Mouse (Mus musculus): Measurements from ENCODE around the gene Cxadr. TPM values are rescaled to one million over a fixed set of nuclear protein-coding genes. Genes with fewer than 3 reads are reported as not detected.
A peak's percentile ranks its signal among the peaks of the same experiment; 100 is the strongest.

The Cxadr gene
- polyA plus RNA-seq, 1 experiment from 2014 or later = 24.1 TPM

GRCm38 (mm10) chr16:78280093-78280881, 21.0 kb upstream of the Cxadr start:
- ATAC-seq (ENCODE audit: insufficient number of reproducible peaks, insufficient read depth, low FRiP score, low TSS enrichment, low read depth) = no peak; the same call in 1 of the 2 replicates
- H3K9me3 ChIP-seq = no peaks in the 10 kb centered on the region
- no peak overlapping the region for H3K27ac ChIP-seq
- no peak overlapping the region for H3K9ac ChIP-seq
- no peaks in the 10 kb centered on the region for H3K4me1 ChIP-seq
- WGBS = 82% methylated on average over 5 of the region's 5 CpGs
- no peak overlapping the region for H3K4me3 ChIP-seq
- no peak overlapping the region for H3K4me2 ChIP-seq
- no peaks in the 10 kb centered on the region for H3K27me3 ChIP-seq
- H3K36me3 ChIP-seq = no peaks in the 10 kb centered on the region

- 75% methylated on average over 5 of the region's 5 CpGs for WGBS
- ATAC-seq (ENCODE audit: insufficient number of reproducible peaks, insufficient read depth, low FRiP score, low TSS enrichment, low read depth) = no peak
- no peak overlapping the region for H3K4me2 ChIP-seq
Observed at GRCm38 (mm10) chr16:78283231-78283630, 18.1 kb upstream of the Cxadr start.

GRCm38 (mm10) chr16:78294051-78294450, 7.2 kb upstream of the Cxadr start:
- Histone ChIP-seq H3K4me1 (peaks cover 8% of the 10 kb centered on the region), H3K36me3 (no peaks in the 10 kb centered on the region), H3K9ac (no peak overlapping the region), H3K9me3 (no peaks in the 10 kb centered on the region), H3K4me3 (no peak overlapping the region), H3K4me2 (no peak overlapping the region), H3K27me3 (no peaks in the 10 kb centered on the region), H3K27ac (no peak overlapping the region)
- 75% methylated on average over 1 of the region's 1 CpGs for WGBS
- no peak for ATAC-seq (ENCODE audit: insufficient number of reproducible peaks, insufficient read depth, low FRiP score, low TSS enrichment, low read depth)

More at GRCm38 (mm10) chr16:78283231-78283630, 18.1 kb upstream of the Cxadr start:
- Histone ChIP-seq H3K9me3 (no peaks in the 10 kb centered on the region), H3K9ac (no peak overlapping the region), H3K4me1 (no peaks in the 10 kb centered on the region), H3K4me3 (no peak overlapping the region), H3K36me3 (no peaks in the 10 kb centered on the region), H3K27ac (no peak overlapping the region), H3K27me3 (no peaks in the 10 kb centered on the region)

GRCm38 (mm10) chr16:78294606-78295275, 6.5 kb upstream of the Cxadr start:
- Histone ChIP-seq H3K27me3 (no peaks in the 10 kb centered on the region; the same call in 1 of the 2 replicates), H3K4me2 (no peak overlapping the region), H3K9me3 (no peaks in the 10 kb centered on the region), H3K9ac (no peak overlapping the region), H3K36me3 (no peaks in the 10 kb centered on the region), H3K4me3 (no peak overlapping the region), H3K27ac (no peak overlapping the region), H3K4me1 (peaks cover 8% of the 10 kb centered on the region)
- no peak for ATAC-seq (ENCODE audit: insufficient number of reproducible peaks, insufficient read depth, low FRiP score, low TSS enrichment, low read depth)
- 31% methylated on average over 5 of the region's 5 CpGs for WGBS

- peaks cover 8% of the 10 kb centered on the region for H3K4me1 ChIP-seq
- H3K9me3 ChIP-seq = no peaks in the 10 kb centered on the region
- no peak overlapping the region for H3K27ac ChIP-seq
- WGBS = 41% methylated on average over 4 of the region's 4 CpGs
- no peak overlapping the region for H3K9ac ChIP-seq
- H3K4me3 ChIP-seq = no peak overlapping the region
- H3K27me3 ChIP-seq = no peaks in the 10 kb centered on the region; the same call in 1 of the 2 replicates
- ATAC-seq (ENCODE audit: insufficient number of reproducible peaks, insufficient read depth, low FRiP score, low TSS enrichment, low read depth) = no peak
- H3K36me3 ChIP-seq = no peaks in the 10 kb centered on the region
- no peak overlapping the region for H3K4me2 ChIP-seq
Observed at GRCm38 (mm10) chr16:78295601-78296000, 5.7 kb upstream of the Cxadr start.

- Histone ChIP-seq H3K27ac (no peak overlapping the region), H3K9me3 (no peaks in the 10 kb centered on the region), H3K4me1 (peaks cover 13% of the 10 kb centered on the region), H3K4me2 (no peak overlapping the region), H3K27me3 (no peaks in the 10 kb centered on the region; the same call in 1 of the 2 replicates), H3K4me3 (no peak overlapping the region), H3K9ac (no peak overlapping the region), H3K36me3 (no peaks in the 10 kb centered on the region)
- WGBS = 56% methylated on average over 9 of the region's 9 CpGs
- ATAC-seq (ENCODE audit: insufficient number of reproducible peaks, insufficient read depth, low FRiP score, low TSS enrichment, low read depth) = no peak
Observed at GRCm38 (mm10) chr16:78296114-78296513, 5.2 kb upstream of the Cxadr start.

GRCm38 (mm10) chr16:78301831-78302677, 765 bp downstream of the Cxadr start:
- Histone ChIP-seq H3K4me2 (peak overlapping the region; percentile 82), H3K4me3 (peak overlapping the region; percentile 83), H3K27me3 (no peaks in the 10 kb centered on the region; the same call in 1 of the 2 replicates), H3K27ac (peak overlapping the region; percentile 78), H3K9me3 (no peaks in the 10 kb centered on the region), H3K4me1 (peaks cover 18% of the 10 kb centered on the region), H3K9ac (peak overlapping the region; percentile 83), H3K36me3 (no peaks in the 10 kb centered on the region)
- WGBS = under 1% methylated on average over 65 of the region's 65 CpGs
- ATAC-seq (ENCODE audit: insufficient number of reproducible peaks, insufficient read depth, low FRiP score, low TSS enrichment, low read depth) = peak; percentile 66

GRCm38 (mm10) chr16:78302678-78303050, 1.4 kb downstream of the Cxadr start:
- Histone ChIP-seq H3K9me3 (no peaks in the 10 kb centered on the region), H3K36me3 (no peaks in the 10 kb centered on the region), H3K4me1 (peaks cover 18% of the 10 kb centered on the region), H3K4me3 (peak overlapping the region; percentile 83), H3K27ac (no peak overlapping the region), H3K9ac (peak overlapping the region; percentile 83), H3K27me3 (no peaks in the 10 kb centered on the region; the same call in 1 of the 2 replicates), H3K4me2 (peak overlapping the region; percentile 82)
- no peak for ATAC-seq (ENCODE audit: insufficient number of reproducible peaks, insufficient read depth, low FRiP score, low TSS enrichment, low read depth)
- 5% methylated on average over 10 of the region's 10 CpGs for whole genome bisulfite sequencing

GRCm38 (mm10) chr16:78305606-78306100, 4.4 kb downstream of the Cxadr start:
- WGBS = 85% methylated on average over 12 of the region's 12 CpGs
- ATAC-seq (ENCODE audit: insufficient number of reproducible peaks, insufficient read depth, low FRiP score, low TSS enrichment, low read depth) = no peak

GRCm38 (mm10) chr16:78306606-78307005, 5.3 kb downstream of the Cxadr start:
- Histone ChIP-seq H3K27ac (no peak overlapping the region), H3K36me3 (no peaks in the 10 kb centered on the region), H3K4me1 (peaks cover 15% of the 10 kb centered on the region), H3K4me3 (no peak overlapping the region), H3K4me2 (no peak overlapping the region), H3K9me3 (no peaks in the 10 kb centered on the region), H3K27me3 (no peaks in the 10 kb centered on the region), H3K9ac (no peak overlapping the region)
- no peak for ATAC-seq (ENCODE audit: insufficient number of reproducible peaks, insufficient read depth, low FRiP score, low TSS enrichment, low read depth)
- 85% methylated on average over 8 of the region's 8 CpGs for WGBS

More at GRCm38 (mm10) chr16:78305606-78306100, 4.4 kb downstream of the Cxadr start:
- H3K9me3 ChIP-seq = no peaks in the 10 kb centered on the region
- H3K4me1 ChIP-seq = peaks cover 18% of the 10 kb centered on the region
- H3K4me3 ChIP-seq = no peak overlapping the region
- H3K4me2 ChIP-seq = no peak overlapping the region
- no peaks in the 10 kb centered on the region for H3K36me3 ChIP-seq
- H3K27me3 ChIP-seq = no peaks in the 10 kb centered on the region
- no peak overlapping the region for H3K9ac ChIP-seq
- no peak overlapping the region for H3K27ac ChIP-seq

- WGBS = 94% methylated on average over 16 of the region's 16 CpGs
- Histone ChIP-seq H3K36me3 (no peaks in the 10 kb centered on the region), H3K27me3 (no peaks in the 10 kb centered on the region), H3K4me3 (no peak overlapping the region), H3K27ac (no peak overlapping the region), H3K4me2 (no peak overlapping the region), H3K9ac (no peak overlapping the region), H3K4me1 (peaks cover 23% of the 10 kb centered on the region), H3K9me3 (no peaks in the 10 kb centered on the region)
- no peak for ATAC-seq (ENCODE audit: insufficient number of reproducible peaks, insufficient read depth, low FRiP score, low TSS enrichment, low read depth)
Observed at GRCm38 (mm10) chr16:78307476-78308192, 6.3 kb downstream of the Cxadr start.
